Mouse (Mus musculus) neural tube, embryonic 15.5 days (tissue): ENCODE measurements around the gene Atxn1. TPM values are rescaled to one million over a fixed set of nuclear protein-coding genes. Genes with fewer than 3 reads are reported as not detected.

Source experiments
- ATAC-seq: fragments of 200-750 bp; cut with Nextera tagmentation; 2 replicates; pipeline ENCODE4 v1.8.0; 2017; ENCODE audit warnings: mild to moderate bottlenecking, moderate TSS enrichment, moderate library complexity; ENCODE audit not compliant: low FRiP score
- H3K27ac ChIP-seq: fragments of 300-500 bp; sonication (generic); replicated peaks from 2 replicates; pipeline ENCODE4 v1.5.1; 2015; ENCODE audit warnings: mild to moderate bottlenecking, inconsistent platforms
- H3K27me3 ChIP-seq: fragments of 300-500 bp; sonication (generic); replicated peaks from 2 replicates; pipeline ENCODE4 v1.6.1; 2015; ENCODE audit warnings: inconsistent platforms
- H3K36me3 ChIP-seq: fragments of 300-500 bp; sonication (generic); 2 replicates; pipeline ENCODE4 v1.6.1; 2015; ENCODE audit warnings: inconsistent platforms
- H3K4me1 ChIP-seq: fragments of 300-500 bp; sonication (generic); 2 replicates; pipeline ENCODE4 v1.6.1; 2015; ENCODE audit warnings: inconsistent platforms
- H3K4me2 ChIP-seq: fragments of 300-500 bp; sonication (generic); 2 replicates; pipeline ENCODE4 v1.6.1; 2015; ENCODE audit warnings: inconsistent platforms, mild to moderate bottlenecking, moderate library complexity
- H3K4me3 ChIP-seq: fragments of 300-500 bp; sonication (generic); replicated peaks from 2 replicates; pipeline ENCODE4 v1.5.1; 2015; ENCODE audit warnings: mild to moderate bottlenecking, inconsistent platforms
- H3K9ac ChIP-seq: fragments of 300-500 bp; sonication (generic); replicated peaks from 2 replicates; pipeline ENCODE4 v1.6.1; 2015; ENCODE audit warnings: mild to moderate bottlenecking, inconsistent platforms
- H3K9me3 ChIP-seq: fragments of 300-500 bp; sonication (generic); replicated peaks from 2 replicates; pipeline ENCODE4 v1.6.1; 2016; ENCODE audit warnings: inconsistent platforms
- WGBS: fragments of 180-500 bp; shearing (Covaris S2); methylation state at CpG from one replicate; pipeline ENCODE4 v1.1.7; 2015; ENCODE audit warnings: mixed read lengths; 5-methylcytosine and 5-hydroxymethylcytosine counted together
- polyA plus RNA-seq: library from polyadenylated mRNA; unstranded; fragments of >200 nt; fragmentation: Nextera tagmentation; extraction: Ambion mirVana; gene quantifications from 2 replicates; pipeline ENCODE4 v1.2.1, GENCODE M21; 2015

Gene Atxn1
- polyA plus RNA-seq, 1 experiment from 2014 or later, result 9.5 TPM

GRCm38 (mm10) chr13:45627206-45627751 is 337.5 kb downstream of the Atxn1 start:
- H3K27me3 ChIP-seq, result no peaks in the 10 kb centered on the region

GRCm38 (mm10) chr13:45625740-45626139 is 339.1 kb downstream of the Atxn1 start:
- Histone ChIP-seq H3K4me2 (no peak overlapping the region), H3K4me1 (peaks cover under 1% of the 10 kb centered on the region; the same call in 1 of the 2 replicates), H3K27ac (no peak overlapping the region), H3K27me3 (no peaks in the 10 kb centered on the region), H3K36me3 (no peaks in the 10 kb centered on the region), H3K9me3 (no peaks in the 10 kb centered on the region), H3K4me3 (no peak overlapping the region), H3K9ac (no peak overlapping the region)
- WGBS, result 93% methylated on average over 5 of the region's 5 CpGs
- no peak for ATAC-seq

More at GRCm38 (mm10) chr13:45627206-45627751, 337.5 kb downstream of the Atxn1 start:
- no peaks in the 10 kb centered on the region for H3K36me3 ChIP-seq
- no peak for ATAC-seq
- H3K4me3 ChIP-seq, result no peak overlapping the region
- no peaks in the 10 kb centered on the region for H3K9me3 ChIP-seq
- H3K27ac ChIP-seq, result no peak overlapping the region
- WGBS, result 85% methylated on average over 8 of the region's 8 CpGs
- no peak overlapping the region for H3K9ac ChIP-seq
- no peak overlapping the region for H3K4me2 ChIP-seq
- peaks cover 6% of the 10 kb centered on the region; the same call in 1 of the 2 replicates for H3K4me1 ChIP-seq

- H3K36me3 ChIP-seq, result no peaks in the 10 kb centered on the region
- no peaks in the 10 kb centered on the region for H3K9me3 ChIP-seq
- H3K27me3 ChIP-seq, result no peaks in the 10 kb centered on the region
- ATAC-seq, result no peak
- peaks cover 4% of the 10 kb centered on the region; the same call in 1 of the 2 replicates for H3K4me1 ChIP-seq
- H3K9ac ChIP-seq, result no peak overlapping the region
- 78% methylated on average over 1 of the region's 1 CpGs for WGBS
- H3K27ac ChIP-seq, result no peak overlapping the region
- H3K4me3 ChIP-seq, result no peak overlapping the region
- no peak overlapping the region for H3K4me2 ChIP-seq
Observed at GRCm38 (mm10) chr13:45623846-45624245, 341.0 kb downstream of the Atxn1 start.

- Histone ChIP-seq H3K9me3 (no peaks in the 10 kb centered on the region), H3K4me2 (no peak overlapping the region), H3K36me3 (no peaks in the 10 kb centered on the region), H3K9ac (no peak overlapping the region), H3K4me3 (no peak overlapping the region), H3K27me3 (no peaks in the 10 kb centered on the region), H3K4me1 (peaks cover 4% of the 10 kb centered on the region; the same call in 1 of the 2 replicates), H3K27ac (no peak overlapping the region)
- WGBS, result 91% methylated on average over 4 of the region's 4 CpGs
- ATAC-seq, result no peak
Observed at GRCm38 (mm10) chr13:45622871-45623546, 341.8 kb downstream of the Atxn1 start.

GRCm38 (mm10) chr13:45620687-45621086 is 344.1 kb downstream of the Atxn1 start:
- H3K27ac ChIP-seq, result no peak overlapping the region
- H3K36me3 ChIP-seq, result no peaks in the 10 kb centered on the region
- H3K4me1 ChIP-seq, result peaks cover 4% of the 10 kb centered on the region; the same call in 1 of the 2 replicates
- H3K4me2 ChIP-seq, result no peak overlapping the region
- H3K9ac ChIP-seq, result no peak overlapping the region
- H3K9me3 ChIP-seq, result no peaks in the 10 kb centered on the region
- 79% methylated on average over 12 of the region's 12 CpGs for WGBS
- H3K27me3 ChIP-seq, result no peaks in the 10 kb centered on the region
- ATAC-seq, result no peak
- no peak overlapping the region for H3K4me3 ChIP-seq

- Histone ChIP-seq H3K4me1 (peaks cover 6% of the 10 kb centered on the region; the same call in 1 of the 2 replicates), H3K27ac (no peak overlapping the region), H3K4me3 (no peak overlapping the region), H3K36me3 (no peaks in the 10 kb centered on the region), H3K9ac (no peak overlapping the region), H3K27me3 (no peaks in the 10 kb centered on the region), H3K9me3 (no peaks in the 10 kb centered on the region), H3K4me2 (no peak overlapping the region)
- 45% methylated on average over 7 of the region's 7 CpGs for WGBS
- no peak for ATAC-seq
Observed at GRCm38 (mm10) chr13:45620281-45620680, 344.5 kb downstream of the Atxn1 start.

- Histone ChIP-seq H3K9me3 (no peaks in the 10 kb centered on the region), H3K4me2 (no peak overlapping the region), H3K4me1 (peaks cover 11% of the 10 kb centered on the region; the same call in 1 of the 2 replicates), H3K4me3 (no peak overlapping the region), H3K36me3 (no peaks in the 10 kb centered on the region), H3K9ac (no peak overlapping the region), H3K27ac (no peak overlapping the region), H3K27me3 (no peaks in the 10 kb centered on the region)
- ATAC-seq, result no peak
- 82% methylated on average over 6 of the region's 6 CpGs for WGBS
Observed at GRCm38 (mm10) chr13:45617988-45618387, 346.8 kb downstream of the Atxn1 start.

- H3K36me3 ChIP-seq, result no peaks in the 10 kb centered on the region
- no peaks in the 10 kb centered on the region for H3K9me3 ChIP-seq
- H3K27ac ChIP-seq, result no peak overlapping the region
- H3K9ac ChIP-seq, result no peak overlapping the region
- no peak overlapping the region for H3K4me3 ChIP-seq
- 49% methylated on average over 11 of the region's 11 CpGs for WGBS
- H3K4me2 ChIP-seq, result no peak overlapping the region
- H3K4me1 ChIP-seq, result peaks cover 7% of the 10 kb centered on the region; the same call in 1 of the 2 replicates
- ATAC-seq, result no peak
- H3K27me3 ChIP-seq, result no peaks in the 10 kb centered on the region
Observed at GRCm38 (mm10) chr13:45614762-45615161, 350.0 kb downstream of the Atxn1 start.

GRCm38 (mm10) chr13:45613346-45613745 is 351.5 kb downstream of the Atxn1 start:
- no peaks in the 10 kb centered on the region for H3K9me3 ChIP-seq
- no peak overlapping the region for H3K9ac ChIP-seq
- no peaks in the 10 kb centered on the region for H3K36me3 ChIP-seq
- no peak overlapping the region for H3K4me3 ChIP-seq
- peaks cover 12% of the 10 kb centered on the region for H3K4me1 ChIP-seq
- H3K4me2 ChIP-seq, result no peak overlapping the region
- no peak for ATAC-seq
- H3K27me3 ChIP-seq, result no peaks in the 10 kb centered on the region
- 39% methylated on average over 5 of the region's 5 CpGs for WGBS
- no peak overlapping the region for H3K27ac ChIP-seq

- no peaks in the 10 kb centered on the region for H3K36me3 ChIP-seq
- H3K4me1 ChIP-seq, result peaks cover 18% of the 10 kb centered on the region
- H3K9ac ChIP-seq, result no peak overlapping the region
- no peak overlapping the region for H3K4me3 ChIP-seq
- no peaks in the 10 kb centered on the region for H3K9me3 ChIP-seq
- no peak overlapping the region for H3K4me2 ChIP-seq
- no peak for ATAC-seq
- WGBS, result 70% methylated on average over 3 of the region's 3 CpGs
- no peaks in the 10 kb centered on the region for H3K27me3 ChIP-seq
- H3K27ac ChIP-seq, result no peak overlapping the region
Observed at GRCm38 (mm10) chr13:45611554-45611953, 353.3 kb downstream of the Atxn1 start.

GRCm38 (mm10) chr13:45609461-45609860 is 355.3 kb downstream of the Atxn1 start:
- no peak overlapping the region for H3K4me2 ChIP-seq
- 26% methylated on average over 4 of the region's 4 CpGs for WGBS
- no peak for ATAC-seq
- no peak overlapping the region for H3K9ac ChIP-seq
- H3K4me1 ChIP-seq, result peaks cover 10% of the 10 kb centered on the region
- no peak overlapping the region for H3K4me3 ChIP-seq
- H3K27ac ChIP-seq, result no peak overlapping the region
- H3K27me3 ChIP-seq, result no peaks in the 10 kb centered on the region
- no peaks in the 10 kb centered on the region for H3K9me3 ChIP-seq
- no peaks in the 10 kb centered on the region for H3K36me3 ChIP-seq

GRCm38 (mm10) chr13:45608593-45608992 is 356.2 kb downstream of the Atxn1 start:
- H3K27me3 ChIP-seq, result no peaks in the 10 kb centered on the region
- WGBS, result 93% methylated on average over 5 of the region's 5 CpGs
- H3K27ac ChIP-seq, result no peak overlapping the region
- no peaks in the 10 kb centered on the region for H3K36me3 ChIP-seq
- H3K4me2 ChIP-seq, result no peak overlapping the region
- no peaks in the 10 kb centered on the region for H3K9me3 ChIP-seq
- H3K9ac ChIP-seq, result no peak overlapping the region
- H3K4me3 ChIP-seq, result no peak overlapping the region
- H3K4me1 ChIP-seq, result peaks cover 10% of the 10 kb centered on the region; the same call in 1 of the 2 replicates
- no peak for ATAC-seq
